ENCODE assay signal across 9 mouse cellular contexts in genomic region chr12:44430996-44431395, GRCm38 (mm10).
DNase-seq lines count a peak whose midpoint lies in the region; ATAC-seq and TF ChIP-seq lines count a peak whose summit lies in the region.
"Had no signal": no experiment of that assay in that cellular context is flagged by ENCODE, and none has a peak within 500 bp of the region (broad histone marks: within the 10 kb centered on the region; RNA-seq: fewer than 3 reads in every experiment).

No protein-coding gene starts in this region.

- peak overlapping the region; percentile 82 for H3K27ac ChIP-seq in hindbrain, embryonic 12.5 days
- H3K27ac ChIP-seq in liver, embryonic 11.5 days (ENCODE audit: low read depth, low read length) = no peak overlapping the region
- H3K27ac ChIP-seq: stomach, embryonic 15.5 days had no signal

- H3K9ac ChIP-seq in hindbrain, embryonic 12.5 days = no peak overlapping the region
- H3K9ac ChIP-seq in liver, embryonic 11.5 days (ENCODE audit: low read depth, low read length) = no peak overlapping the region
- H3K9ac ChIP-seq: stomach, embryonic 15.5 days had no signal

- H3K4me3 ChIP-seq in lung, adult 2 months (replicated peaks; ENCODE audit: extremely low read depth, low read depth, low read length) = no peak overlapping the region
- no peak overlapping the region for H3K4me3 ChIP-seq in hindbrain, embryonic 12.5 days
- H3K4me3 ChIP-seq in liver, embryonic 11.5 days (ENCODE audit: low read depth, low read length) = no peak overlapping the region
- H3K4me3 ChIP-seq: stomach, embryonic 15.5 days had no signal

- ATAC-seq in hindbrain, embryonic 12.5 days (ENCODE audit: low FRiP score) = peak; percentile 30; the same call in 1 of the 2 replicates
- no peak for ATAC-seq in inflammation-experienced regulatory T-cells, adult 6 months
- ATAC-seq in liver, embryonic 11.5 days (replicated peaks; ENCODE audit: low FRiP score) = no peak

- TF ChIP-seq POLR2A in lung, adult 2 months (IDR thresholded peaks at IDR 0.05; ENCODE audit: borderline replicate concordance, extremely low read depth, low read depth, low read length) = no peak

- no peaks in the 10 kb centered on the region for H3K36me3 ChIP-seq in hindbrain, embryonic 12.5 days
- no peaks in the 10 kb centered on the region for H3K36me3 ChIP-seq in liver, embryonic 11.5 days (ENCODE audit: control insufficient read depth, insufficient read depth, low read length)
- H3K36me3 ChIP-seq: stomach, embryonic 15.5 days had no signal

- H3K4me1 ChIP-seq in lung, adult 2 months (ENCODE audit: control insufficient read depth, insufficient read depth, low read length) = no peaks in the 10 kb centered on the region
- H3K4me1 ChIP-seq in hindbrain, embryonic 12.5 days = peaks cover 15% of the 10 kb centered on the region
- no peaks in the 10 kb centered on the region for H3K4me1 ChIP-seq in liver, embryonic 11.5 days (replicated peaks; ENCODE audit: control insufficient read depth, insufficient read depth, low read length)
- H3K4me1 ChIP-seq: stomach, embryonic 15.5 days had no signal

- 59% methylated on average over 7 of the region's 7 CpGs for WGBS in lung, adult 2 months
- 44% methylated on average over 7 of the region's 7 CpGs for WGBS in hindbrain, embryonic 12.5 days
- WGBS in liver, embryonic 11.5 days = 76% methylated on average over 7 of the region's 7 CpGs

- no peaks in the 10 kb centered on the region for H3K9me3 ChIP-seq in hindbrain, embryonic 12.5 days (replicated peaks)
- no peaks in the 10 kb centered on the region for H3K9me3 ChIP-seq in liver, embryonic 11.5 days (ENCODE audit: control insufficient read depth, low read length)
- H3K9me3 ChIP-seq: stomach, embryonic 15.5 days had no signal

- H3K4me2 ChIP-seq in hindbrain, embryonic 12.5 days (replicated peaks) = no peak overlapping the region
- H3K4me2 ChIP-seq in liver, embryonic 11.5 days = no peak overlapping the region
- H3K4me2 ChIP-seq: stomach, embryonic 15.5 days had no signal

- no peak for TF ChIP-seq CTCF in lung, adult 2 months (IDR thresholded peaks at IDR 0.05; ENCODE audit: insufficient read depth, low read length)

- no peaks in the 10 kb centered on the region for H3K27me3 ChIP-seq in hindbrain, embryonic 12.5 days
- no peaks in the 10 kb centered on the region for H3K27me3 ChIP-seq in liver, embryonic 11.5 days (replicated peaks; ENCODE audit: control insufficient read depth, insufficient read depth, low read length)
- H3K27me3 ChIP-seq: stomach, embryonic 15.5 days had no signal

- DNase-seq in lung, postnatal 14 days = peak; percentile 4
- no peak for DNase-seq in lung, adult 2 months
- DNase-seq in left cerebral cortex, postnatal 14 days (ENCODE audit: low spot score in 2 of 2) = peak; percentile 43 to 76
- DNase-seq in right cerebral cortex, postnatal 36 days (ENCODE audit: low spot score in 2 of 2) = peak; percentile 40 to 66
- no peak for DNase-seq in thymus, postnatal 36 days
- DNase-seq in liver, embryonic 11.5 days (ENCODE audit: low spot score) = no peak

- intact Hi-C loops in left cerebral cortex, postnatal 14 days (cut with DNase I) = loop anchor here (10.0 kb wide), 1 partner anchor 96 kb away; no protein-coding TSS in a partner anchor

Comparison
In these comparisons a context has a peak if more than half of its experiments do, and no peak if none do; other contexts are left out.
1. DNase-seq: peak in lung, postnatal 14 days (single experiment), left cerebral cortex, postnatal 14 days (2 of 2) and right cerebral cortex, postnatal 36 days (2 of 2); none in lung, adult 2 months (single experiment), thymus, postnatal 36 days (0 of 2) and liver, embryonic 11.5 days (single experiment).